ENCODE assay signal across 8 mouse cellular contexts in genomic region chr16:37814383-37814971, GRCm38 (mm10). TPM values are rescaled to one million over a fixed set of nuclear protein-coding genes. Genes with fewer than 3 reads are reported as not detected.
DNase-seq lines count a peak whose midpoint lies in the region; ATAC-seq and TF ChIP-seq lines count a peak whose summit lies in the region.

No protein-coding gene starts in this region.

- peaks cover 17% of the 10 kb centered on the region for H3K4me1 ChIP-seq in forebrain, embryonic 13.5 days
- no peaks in the 10 kb centered on the region for H3K4me1 ChIP-seq in liver, postnatal 0 days (ENCODE audit: insufficient read depth)
- peaks cover 32% of the 10 kb centered on the region for H3K4me1 ChIP-seq in neural tube, embryonic 15.5 days

- no peaks in the 10 kb centered on the region for H3K27me3 ChIP-seq in forebrain, embryonic 13.5 days
- no peaks in the 10 kb centered on the region for H3K27me3 ChIP-seq in liver, postnatal 0 days (ENCODE audit: insufficient read depth, low read length)
- H3K27me3 ChIP-seq in neural tube, embryonic 15.5 days (replicated peaks), result no peaks in the 10 kb centered on the region

- H3K9ac ChIP-seq in forebrain, embryonic 13.5 days, result no peak overlapping the region
- no peak overlapping the region for H3K9ac ChIP-seq in liver, postnatal 0 days (replicated peaks)
- no peak overlapping the region for H3K9ac ChIP-seq in neural tube, embryonic 15.5 days (replicated peaks)

- no peak overlapping the region for H3K4me3 ChIP-seq in forebrain, embryonic 13.5 days
- no peak overlapping the region for H3K4me3 ChIP-seq in liver, postnatal 0 days (ENCODE audit: low read depth, low read length)
- no peak overlapping the region for H3K4me3 ChIP-seq in neural tube, embryonic 15.5 days (replicated peaks)

- intact Hi-C loops in heart, postnatal 14 days (cut with DNase I), result loop anchor here (5.0 kb wide), 1 partner anchor 53 kb away; the partner anchor contains the start of gene Lrrc58

- peak; percentile 97 for ATAC-seq in forebrain, embryonic 13.5 days
- peak; percentile 96 for ATAC-seq in liver, postnatal 0 days
- ATAC-seq in neural tube, embryonic 15.5 days (ENCODE audit: low FRiP score), result peak; percentile 89

- peak overlapping the region; percentile 67 for H3K27ac ChIP-seq in forebrain, embryonic 13.5 days
- H3K27ac ChIP-seq in liver, postnatal 0 days (ENCODE audit: low read depth), result 0 out of 2 replicates have a peak overlapping the region, but pooled peaks have one; percentile 39
- peak overlapping the region; percentile 83 for H3K27ac ChIP-seq in neural tube, embryonic 15.5 days (replicated peaks)

- peak; percentile 71 for TF ChIP-seq CTCF in liver, postnatal 0 days (IDR thresholded peaks at IDR 0.05; ENCODE audit: low read depth)

- WGBS in forebrain, embryonic 13.5 days, result 23% methylated on average over 7 of the region's 7 CpGs
- 26% methylated on average over 7 of the region's 7 CpGs for WGBS in liver, postnatal 0 days (ENCODE audit: insufficient replicate concordance)
- WGBS in neural tube, embryonic 15.5 days, result 22% methylated on average over 7 of the region's 7 CpGs

- no peaks in the 10 kb centered on the region for H3K9me3 ChIP-seq in forebrain, embryonic 13.5 days (replicated peaks)
- H3K9me3 ChIP-seq in liver, postnatal 0 days (ENCODE audit: low read length), result no peaks in the 10 kb centered on the region
- no peaks in the 10 kb centered on the region for H3K9me3 ChIP-seq in neural tube, embryonic 15.5 days (replicated peaks)

- TF ChIP-seq EP300 in liver, postnatal 0 days (IDR thresholded peaks at IDR 0.05; ENCODE audit: low read depth), result no peak

- peak; percentile 87 for DNase-seq in ES-CJ7 (ENCODE audit: low read depth, low spot score)
- DNase-seq in brain, adult 2 months (ENCODE audit: low read depth, low spot score), result peak; percentile 95
- DNase-seq in heart, postnatal 14 days, result peak; percentile 60 to 70
- DNase-seq in kidney, postnatal 4 days, result peak; percentile 78 to 88
- peak; percentile 64 for DNase-seq in liver, postnatal 0 days
- DNase-seq in testis, postnatal 14 days (ENCODE audit: low spot score), result peak; percentile 79

- peak overlapping the region; percentile 22; the same call in 1 of the 2 replicates for H3K4me2 ChIP-seq in forebrain, embryonic 13.5 days
- peak overlapping the region; percentile 18; the same call in 1 of the 2 replicates for H3K4me2 ChIP-seq in liver, postnatal 0 days (ENCODE audit: low read depth, low read length)
- peak overlapping the region; percentile 30; the same call in 1 of the 2 replicates for H3K4me2 ChIP-seq in neural tube, embryonic 15.5 days

- peaks cover 8% of the 10 kb centered on the region; the same call in 1 of the 2 replicates for H3K36me3 ChIP-seq in forebrain, embryonic 13.5 days (ENCODE audit: poor library complexity, severe bottlenecking)
- no peaks in the 10 kb centered on the region for H3K36me3 ChIP-seq in liver, postnatal 0 days (replicated peaks; ENCODE audit: insufficient read depth, low read length)
- no peaks in the 10 kb centered on the region for H3K36me3 ChIP-seq in neural tube, embryonic 15.5 days

RNA-seq across cellular contexts. Expression of gene Fstl1, which starts 37.8 kb away (rescaled TPM):
- 81.8 and 82.7 TPM in 2 replicates for polyA plus RNA-seq in forebrain, embryonic 13.5 days (2015; fragmentation: Nextera tagmentation; extraction: Ambion mirVana)
- total RNA-seq in heart, postnatal 14 days (2021), result 100 to 1,000 TPM; 221 to 228 TPM
- 14.9 and 15.5 TPM in 2 replicates for polyA plus RNA-seq in liver, postnatal 0 days (2015; fragmentation: Nextera tagmentation; extraction: Ambion mirVana)
- polyA plus RNA-seq in neural tube, embryonic 15.5 days (2015; fragmentation: Nextera tagmentation; extraction: Ambion mirVana), result 123 and 145 TPM in 2 replicates

RNA-seq across cellular contexts. Expression of gene Gm36028, which starts 46.5 kb away (rescaled TPM):
- 0.16 TPM in 1 of 2 replicates, not detected in the other for polyA plus RNA-seq in forebrain, embryonic 13.5 days (2015; fragmentation: Nextera tagmentation; extraction: Ambion mirVana)
- under 1 TPM; 0.37 to 0.43 TPM for total RNA-seq in heart, postnatal 14 days (2021)
- 0.09 TPM in 1 of 2 replicates, not detected in the other for polyA plus RNA-seq in liver, postnatal 0 days (2015; fragmentation: Nextera tagmentation; extraction: Ambion mirVana)
- polyA plus RNA-seq in neural tube, embryonic 15.5 days (2015; fragmentation: Nextera tagmentation; extraction: Ambion mirVana), result 0.15 TPM in 1 of 2 replicates, not detected in the other

RNA-seq across cellular contexts. Expression of gene Lrrc58, which starts 53.7 kb away (rescaled TPM):
- polyA plus RNA-seq in forebrain, embryonic 13.5 days (2015; fragmentation: Nextera tagmentation; extraction: Ambion mirVana), result 55.3 and 55.4 TPM in 2 replicates
- 10 to 100 TPM; 85.6 to 85.7 TPM for total RNA-seq in heart, postnatal 14 days (2021)
- polyA plus RNA-seq in liver, postnatal 0 days (2015; fragmentation: Nextera tagmentation; extraction: Ambion mirVana), result 10.8 and 11.6 TPM in 2 replicates
- polyA plus RNA-seq in neural tube, embryonic 15.5 days (2015; fragmentation: Nextera tagmentation; extraction: Ambion mirVana), result 45.3 and 46.1 TPM in 2 replicates
